Mouse (Mus musculus): ENCODE measurements at regions not wholly inside any gene's neighbourhood (a gene's known extent, or its start where the extent isn't known, plus 50 kb on each side); places are given as distances from the start of the nearest gene placed in this dataset.
"Not testable (repeated sequence)": the region's sequence is repeated elsewhere in the genome, so short reads cannot be mapped to it uniquely, and the experiment has no call there.

GRCm38 (mm10) chr11:113132078-113133064 lies 350.3 kb downstream of the Sox9 start:
- DNase-seq (ENCODE audit: low spot score in 2 of 2), result no peak

GRCm38 (mm10) chr11:113133407-113133806 lies 351.4 kb downstream of the Sox9 start:
- no peak for DNase-seq (ENCODE audit: low spot score in 2 of 2)

GRCm38 (mm10) chr11:113135261-113135660 lies 353.2 kb downstream of the Sox9 start:
- DNase-seq (ENCODE audit: low spot score in 2 of 2), result no peak

GRCm38 (mm10) chr11:113138462-113138861 lies 356.4 kb downstream of the Sox9 start:
- no peak for DNase-seq (ENCODE audit: low spot score in 2 of 2)

- no peak for DNase-seq (ENCODE audit: low spot score in 2 of 2)
Measured at GRCm38 (mm10) chr11:113140595-113140994, 358.6 kb downstream of the Sox9 start.

- no peak for DNase-seq (ENCODE audit: low spot score in 2 of 2)
Measured at GRCm38 (mm10) chr11:113142816-113143215, 360.8 kb downstream of the Sox9 start.

GRCm38 (mm10) chr11:113143839-113144627 lies 362.0 kb downstream of the Sox9 start:
- DNase-seq (ENCODE audit: low spot score in 2 of 2), result no peak

GRCm38 (mm10) chr11:113145721-113146120 lies 363.7 kb downstream of the Sox9 start:
- no peak for DNase-seq (ENCODE audit: low spot score in 2 of 2)

GRCm38 (mm10) chr11:113146762-113147161 lies 364.7 kb downstream of the Sox9 start:
- no peak for DNase-seq (ENCODE audit: low spot score in 2 of 2)

- no peak for DNase-seq (ENCODE audit: low spot score in 2 of 2)
Measured at GRCm38 (mm10) chr11:113147535-113148197, 365.6 kb downstream of the Sox9 start.

- DNase-seq (ENCODE audit: low spot score in 2 of 2), result no peak
Measured at GRCm38 (mm10) chr11:113148198-113148537, 366.1 kb downstream of the Sox9 start.

- no peak for DNase-seq (ENCODE audit: low spot score in 2 of 2)
Measured at GRCm38 (mm10) chr11:113155515-113155914, 373.5 kb downstream of the Sox9 start.

GRCm38 (mm10) chr11:113163941-113164340 lies 381.9 kb downstream of the Sox9 start:
- no peak for DNase-seq (ENCODE audit: low spot score in 2 of 2)

- no peak for DNase-seq (ENCODE audit: low spot score in 2 of 2)
Measured at GRCm38 (mm10) chr11:113164510-113164909, 382.5 kb downstream of the Sox9 start.

GRCm38 (mm10) chr11:113165069-113165795 lies 383.2 kb downstream of the Sox9 start:
- DNase-seq (ENCODE audit: low spot score in 2 of 2), result peak in 1 of 2 experiments; percentile 23

GRCm38 (mm10) chr11:113166517-113166916 lies 384.5 kb downstream of the Sox9 start:
- DNase-seq (ENCODE audit: low spot score in 2 of 2), result no peak

GRCm38 (mm10) chr11:113172497-113173140 lies 390.6 kb downstream of the Sox9 start:
- DNase-seq (ENCODE audit: low spot score in 2 of 2), result peak; percentile 62 to 74

- not testable (repeated sequence) for DNase-seq (ENCODE audit: low spot score in 2 of 2)
Measured at GRCm38 (mm10) chr11:113173317-113173716, 391.3 kb downstream of the Sox9 start.

GRCm38 (mm10) chr11:113174011-113174507 lies 392.0 kb downstream of the Sox9 start:
- DNase-seq (ENCODE audit: low spot score in 2 of 2), result no peak

GRCm38 (mm10) chr11:113175323-113175722 lies 393.3 kb downstream of the Sox9 start:
- DNase-seq (ENCODE audit: low spot score in 2 of 2), result peak in 1 of 2 experiments; percentile 52

GRCm38 (mm10) chr11:113176183-113176582 lies 394.2 kb downstream of the Sox9 start:
- peak in 1 of 2 experiments; percentile 58 for DNase-seq (ENCODE audit: low spot score in 2 of 2)
